Mouse (Mus musculus) regulatory T cell (primary cell): Measurements from ENCODE around the gene Bcor.

ENCODE experiments used
- in situ Hi-C: fragments of 300-600 bp; cut with MboI, MseI; formaldehyde crosslinking; loops from one replicate; pipeline ENCODE4 v1.15.1; 2025; ENCODE audit warnings: high pct_unique_total_duplicates

Bcor gene

GRCm38 (mm10) chrX:12087511-12088300, 72.4 kb downstream of the Bcor start:
- in situ Hi-C loops = loop anchor here (10.0 kb wide), 1 partner anchor 1177 kb away; no protein-coding TSS in a partner anchor

- in situ Hi-C loops = loop anchor here (10.0 kb wide), 1 partner anchor 1178 kb away; no protein-coding TSS in a partner anchor
These were observed 73.3 kb downstream of the Bcor start for GRCm38 (mm10) chrX:12086674-12087510.

- in situ Hi-C loops = loop anchor here (10.0 kb wide), 1 partner anchor 1179 kb away; no protein-coding TSS in a partner anchor
These were observed 74.2 kb downstream of the Bcor start for GRCm38 (mm10) chrX:12085949-12086348.

- in situ Hi-C loops = loop anchor here (10.0 kb wide), 1 partner anchor 1180 kb away; no protein-coding TSS in a partner anchor
These were observed 74.9 kb downstream of the Bcor start for GRCm38 (mm10) chrX:12085290-12085689.

- in situ Hi-C loops = loop anchor here (10.0 kb wide), 1 partner anchor 1180 kb away; no protein-coding TSS in a partner anchor
These were observed 75.5 kb downstream of the Bcor start for GRCm38 (mm10) chrX:12084698-12085097.

- in situ Hi-C loops = loop anchor here (10.0 kb wide), 1 partner anchor 1181 kb away; no protein-coding TSS in a partner anchor
These were observed 76.5 kb downstream of the Bcor start for GRCm38 (mm10) chrX:12083631-12084030.

- in situ Hi-C loops = loop anchor here (10.0 kb wide), 1 partner anchor 1182 kb away; no protein-coding TSS in a partner anchor
These were observed 77.4 kb downstream of the Bcor start for GRCm38 (mm10) chrX:12082736-12083135.

GRCm38 (mm10) chrX:12082184-12082583, 78.0 kb downstream of the Bcor start:
- in situ Hi-C loops = loop anchor here (10.0 kb wide), 1 partner anchor 1183 kb away; no protein-coding TSS in a partner anchor

GRCm38 (mm10) chrX:12081741-12082155, 78.4 kb downstream of the Bcor start:
- in situ Hi-C loops = loop anchor here (10.0 kb wide), 1 partner anchor 1183 kb away; no protein-coding TSS in a partner anchor

GRCm38 (mm10) chrX:12080904-12081740, 79.0 kb downstream of the Bcor start:
- in situ Hi-C loops = loop anchor here (10.0 kb wide), 1 partner anchor 1184 kb away; no protein-coding TSS in a partner anchor

- in situ Hi-C loops = loop anchor here (10.0 kb wide), 1 partner anchor 1185 kb away; no protein-coding TSS in a partner anchor
These were observed 79.9 kb downstream of the Bcor start for GRCm38 (mm10) chrX:12080095-12080903.

GRCm38 (mm10) chrX:12079309-12080094, 80.7 kb downstream of the Bcor start:
- in situ Hi-C loops = loop anchor here (5.0 to 10.0 kb wide), 2 partner anchors 277 to 1185 kb away; no protein-coding TSS in a partner anchor

- in situ Hi-C loops = loop anchor here (5.0 kb wide), 1 partner anchor 277 kb away; no protein-coding TSS in a partner anchor
These were observed 81.2 kb downstream of the Bcor start for GRCm38 (mm10) chrX:12079059-12079308.

- in situ Hi-C loops = loop anchor here (5.0 kb wide), 1 partner anchor 276 kb away; no protein-coding TSS in a partner anchor
These were observed 81.7 kb downstream of the Bcor start for GRCm38 (mm10) chrX:12078195-12079058.

- in situ Hi-C loops = loop anchor here (5.0 kb wide), 1 partner anchor 275 kb away; no protein-coding TSS in a partner anchor
These were observed 82.6 kb downstream of the Bcor start for GRCm38 (mm10) chrX:12077601-12077980.

GRCm38 (mm10) chrX:12076763-12077600, 83.2 kb downstream of the Bcor start:
- in situ Hi-C loops = loop anchor here (5.0 kb wide), 1 partner anchor 275 kb away; no protein-coding TSS in a partner anchor

GRCm38 (mm10) chrX:12072721-12073120, 87.4 kb downstream of the Bcor start:
- in situ Hi-C loops = loop anchor here (25.0 kb wide), 1 partner anchor 435 kb away; no protein-coding TSS in a partner anchor
